Mouse (Mus musculus) monocyte, adult 2 months (primary cell): ENCODE data around the gene Ubtd2.

Experiments used
- DNase-seq, 2 experiments: peaks; one replicate each; pipeline ENCODE4 v3.0.0; 2022; ENCODE audit warnings: low spot score in 2 of 2, low read depth in 1 of 2

Gene Ubtd2

GRCm38 (mm10) chr11:32516916-32517712 lies 61.9 kb downstream of the Ubtd2 start:
- DNase-seq, result no peak

- no peak for DNase-seq
These were observed 63.6 kb downstream of the Ubtd2 start for GRCm38 (mm10) chr11:32518770-32519169.

DNA sequence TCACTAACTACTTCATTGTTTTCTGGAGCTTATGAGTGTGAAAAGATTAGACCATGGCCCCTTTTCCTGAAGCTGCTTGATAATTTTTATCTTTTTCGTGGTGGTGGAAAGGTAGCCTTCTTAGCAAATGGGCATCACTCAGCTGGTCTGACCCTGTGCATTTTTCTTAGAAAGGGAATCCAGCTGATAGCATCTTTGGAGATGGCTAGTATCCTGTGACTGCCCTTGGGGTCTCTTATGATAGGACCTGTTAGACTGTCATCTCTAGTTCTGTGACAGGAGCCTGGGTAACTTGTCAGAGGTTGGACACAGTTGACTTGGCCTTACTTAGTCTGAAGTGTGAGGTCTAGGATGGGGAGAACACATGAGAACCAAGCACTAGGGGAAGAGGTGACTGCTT lies 64.2 kb downstream of the Ubtd2 start:
- no peak for DNase-seq

DNA sequence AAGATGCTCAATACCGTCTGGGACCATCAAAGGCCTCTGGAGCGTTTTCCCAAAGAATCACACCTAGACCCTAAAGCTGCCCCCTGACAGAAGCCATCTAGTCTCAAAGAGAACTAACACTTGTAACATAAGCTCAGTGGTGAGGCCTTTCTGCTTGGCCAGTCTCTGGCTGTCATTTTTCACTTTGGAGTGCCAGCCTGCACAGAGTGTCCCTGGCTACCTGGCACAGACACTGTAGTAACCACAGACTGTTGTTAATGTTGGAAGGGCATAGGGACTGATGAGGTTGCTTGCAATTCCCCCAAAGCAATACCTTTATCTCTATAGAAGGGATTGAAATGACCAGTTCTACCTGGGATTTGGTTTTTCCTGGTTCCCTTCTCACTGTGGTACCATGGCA lies 66.1 kb downstream of the Ubtd2 start:
- DNase-seq, result no peak

DNA sequence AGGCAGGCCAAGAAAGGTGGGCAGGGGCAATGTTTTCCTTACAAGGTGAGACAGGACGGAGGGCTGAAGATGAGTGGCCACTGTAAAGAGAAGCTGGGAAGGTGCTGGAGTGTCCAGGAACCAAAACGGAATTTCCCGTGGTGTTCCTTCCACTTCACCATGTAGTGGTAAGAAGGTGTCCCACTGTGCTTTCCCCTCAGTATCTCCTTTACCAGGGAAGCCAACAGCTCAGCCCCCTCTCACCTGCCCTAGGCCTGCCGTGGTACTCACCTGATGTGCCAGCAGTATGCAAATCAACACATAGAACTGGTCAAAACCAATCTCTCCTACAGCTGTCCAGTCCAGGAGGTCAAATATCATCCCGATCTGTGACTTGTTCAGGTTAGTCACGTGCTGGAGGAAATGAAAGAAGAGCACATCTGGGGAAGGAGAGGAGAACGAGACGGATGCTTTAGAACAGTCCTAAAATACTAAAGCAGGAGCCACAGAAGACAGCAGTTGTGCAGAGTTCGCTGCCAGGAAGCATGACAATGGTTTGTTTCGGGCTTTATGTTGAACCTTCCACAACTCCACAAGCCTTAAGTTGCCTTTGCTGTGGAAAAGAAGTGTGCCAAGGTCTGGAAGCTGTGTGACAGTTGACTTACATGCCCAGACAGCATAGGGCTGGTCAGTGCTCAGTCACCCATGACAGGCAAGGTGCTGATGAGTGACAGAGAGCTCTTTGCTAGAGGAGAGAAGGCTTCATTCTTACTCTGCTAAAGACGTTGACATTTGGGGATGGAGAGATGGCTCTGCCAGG lies 69.2 kb downstream of the Ubtd2 start:
- DNase-seq, result no peak

DNA sequence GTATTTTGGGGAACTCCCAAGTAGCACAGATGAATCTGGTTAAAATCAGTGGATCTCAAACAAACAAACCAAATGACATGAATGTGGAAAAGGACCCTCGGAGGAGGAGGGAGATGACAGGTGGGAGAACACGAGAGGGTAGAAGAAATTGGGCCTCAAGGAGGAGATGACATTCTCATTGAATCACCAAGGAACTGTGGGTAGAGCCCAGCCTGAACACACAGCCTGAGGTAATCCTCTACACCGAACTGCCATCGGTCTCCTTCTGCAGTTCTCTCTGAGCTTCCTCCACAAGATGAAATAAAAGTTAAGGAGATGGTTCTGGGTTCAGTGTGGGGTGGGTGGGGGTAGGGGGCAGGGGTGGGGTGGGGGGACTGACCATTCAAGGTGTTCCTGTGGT lies 71.8 kb downstream of the Ubtd2 start:
- DNase-seq, result no peak

DNA sequence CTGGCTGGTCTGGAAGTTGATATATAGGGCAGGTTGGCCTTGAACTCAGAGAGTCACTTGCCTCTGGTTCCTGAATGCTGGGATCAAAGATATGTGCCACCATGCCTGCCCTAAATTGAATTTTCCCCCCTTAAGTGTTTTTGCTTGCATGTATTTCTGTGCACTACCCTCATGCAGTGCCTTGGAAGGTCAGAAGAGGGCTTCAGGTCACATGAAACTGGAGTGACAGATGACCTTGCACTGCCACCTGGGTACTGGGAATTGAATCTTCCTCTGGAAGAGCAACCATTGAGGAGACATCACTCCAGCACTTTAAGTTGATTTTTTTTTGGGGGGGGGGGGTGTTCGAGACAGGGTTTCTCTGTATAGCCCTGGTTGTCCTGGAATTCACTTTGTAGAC lies 75.0 kb downstream of the Ubtd2 start:
- DNase-seq, result no peak

GRCm38 (mm10) chr11:32531871-32532764 lies 76.9 kb downstream of the Ubtd2 start, which contains the start of gene Efcab9:
Efcab9 (minus strand) TSS chr11:32532081.
- no peak for DNase-seq

DNA sequence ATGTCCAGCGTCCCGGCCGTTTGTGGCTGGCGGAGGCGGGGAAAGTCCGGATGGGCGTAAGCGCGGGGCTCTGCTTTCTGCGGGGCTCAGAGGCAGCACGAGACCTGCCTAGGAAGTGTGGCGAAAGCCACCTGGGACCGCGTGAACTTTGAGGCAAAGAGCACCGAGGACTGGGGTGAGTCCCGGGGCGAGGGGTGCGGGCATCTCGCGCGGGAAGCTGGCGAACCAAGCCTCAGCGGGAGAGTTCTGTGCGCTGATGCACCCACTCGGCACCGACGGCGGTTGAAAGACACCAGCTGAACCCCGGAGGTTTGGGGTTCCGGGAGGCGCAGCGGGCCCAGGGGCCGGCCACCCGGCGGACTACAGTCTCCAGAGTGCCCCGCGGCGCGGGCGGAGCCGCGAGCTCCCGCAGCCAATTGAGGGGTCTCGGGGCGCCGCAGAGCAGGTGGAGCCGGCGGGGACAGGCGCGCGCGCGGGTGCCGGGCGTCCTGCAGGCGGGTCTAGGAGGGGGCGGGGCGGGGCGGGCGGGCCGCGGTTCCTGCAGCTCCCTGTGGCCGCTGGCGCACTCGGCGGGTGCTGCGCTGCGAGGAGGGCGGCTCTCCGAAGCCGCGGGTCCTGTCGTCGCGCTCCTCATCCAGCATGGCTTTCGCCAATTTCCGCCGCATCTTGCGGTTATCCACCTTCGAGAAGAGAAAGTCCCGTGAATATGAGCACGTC lies 77.8 kb downstream of the Ubtd2 start, which contains the start of gene Stk10:
TSS of gene Stk10 (plus strand) at position 541 of the 717 bp plus-strand sequence.
- DNase-seq, result peak; percentile 52 to 80

DNA sequence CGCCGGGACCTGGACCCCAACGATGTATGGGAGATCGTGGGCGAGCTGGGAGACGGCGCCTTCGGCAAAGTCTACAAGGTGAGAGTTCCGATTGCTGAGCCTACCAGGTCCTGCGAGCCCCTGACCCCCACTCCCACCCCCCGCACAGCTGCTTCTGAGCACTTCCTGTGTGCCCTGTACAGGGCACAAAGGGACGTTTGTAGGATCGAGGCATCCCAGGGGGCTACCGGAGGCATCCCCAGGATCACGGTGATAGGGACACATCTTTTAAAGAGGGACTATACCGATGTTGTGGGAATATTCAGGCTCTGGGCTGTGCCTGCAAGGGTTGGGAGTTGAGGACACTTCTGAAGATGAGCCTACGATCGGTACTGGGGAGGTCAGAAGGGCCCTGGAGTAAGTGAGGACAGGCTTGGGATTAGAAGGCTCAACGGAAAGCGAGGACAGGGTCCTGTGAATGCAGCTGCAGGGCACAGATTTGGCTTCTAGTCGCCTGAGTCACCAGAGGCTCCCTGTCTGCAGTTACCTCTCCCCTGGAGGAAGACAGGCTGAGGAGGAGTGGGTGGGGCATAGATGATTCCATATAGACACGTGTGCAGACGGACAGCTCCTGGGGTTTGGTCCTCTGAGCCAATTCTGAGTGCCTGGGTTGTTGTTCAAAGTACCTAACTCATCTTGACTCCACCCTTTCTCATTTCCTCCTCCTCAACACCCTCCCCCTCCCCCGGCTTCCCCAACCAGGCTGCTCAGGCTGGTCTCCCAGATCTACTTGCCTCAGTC lies 78.5 kb downstream of the Ubtd2 start:
- peak; percentile 66 to 75 for DNase-seq

GRCm38 (mm10) chr11:32534453-32535075 lies 79.4 kb downstream of the Ubtd2 start:
- no peak for DNase-seq

DNA sequence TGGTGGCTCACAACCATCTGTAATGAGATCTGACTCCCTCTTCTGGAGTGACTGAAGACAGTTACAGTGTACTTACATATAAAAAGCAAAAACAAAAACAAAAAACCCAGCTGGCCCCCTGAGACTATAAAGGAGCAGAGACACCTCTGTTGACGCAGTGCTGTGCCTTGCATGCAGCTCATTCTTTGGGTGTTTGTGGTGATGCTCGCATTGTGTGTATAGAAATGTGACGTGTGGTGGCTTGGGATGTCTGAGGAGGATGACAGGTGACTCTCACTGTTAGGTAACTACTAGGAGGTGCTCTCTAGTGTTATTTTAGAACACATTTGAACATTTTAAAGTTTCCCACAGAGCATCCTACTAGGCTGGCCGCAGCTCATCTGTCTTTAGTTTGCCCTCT lies 80.5 kb downstream of the Ubtd2 start:
- DNase-seq, result no peak

- no peak for DNase-seq
These were observed 81.8 kb downstream of the Ubtd2 start for GRCm38 (mm10) chr11:32536954-32537353.

DNA sequence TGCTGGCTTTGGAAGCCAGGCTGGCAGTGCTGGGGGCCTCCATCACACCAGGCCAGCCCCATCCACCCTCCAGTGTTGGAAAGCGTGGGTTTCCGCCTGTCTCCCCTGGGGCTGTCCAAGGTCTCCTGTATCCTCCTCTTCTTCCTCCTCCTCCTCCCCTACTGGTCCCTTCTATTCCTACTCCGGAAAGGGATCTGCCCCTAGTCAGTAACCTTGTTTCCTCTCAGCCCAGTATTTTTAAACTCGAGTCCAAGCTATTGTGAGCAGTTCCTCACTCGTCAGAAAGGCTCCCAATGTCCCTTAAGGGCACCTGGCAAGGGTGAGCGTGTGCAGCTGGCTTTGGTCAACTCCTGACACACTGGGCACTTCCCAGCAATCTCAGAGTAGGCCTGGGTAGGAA lies 83.3 kb downstream of the Ubtd2 start:
- DNase-seq, result no peak

DNA sequence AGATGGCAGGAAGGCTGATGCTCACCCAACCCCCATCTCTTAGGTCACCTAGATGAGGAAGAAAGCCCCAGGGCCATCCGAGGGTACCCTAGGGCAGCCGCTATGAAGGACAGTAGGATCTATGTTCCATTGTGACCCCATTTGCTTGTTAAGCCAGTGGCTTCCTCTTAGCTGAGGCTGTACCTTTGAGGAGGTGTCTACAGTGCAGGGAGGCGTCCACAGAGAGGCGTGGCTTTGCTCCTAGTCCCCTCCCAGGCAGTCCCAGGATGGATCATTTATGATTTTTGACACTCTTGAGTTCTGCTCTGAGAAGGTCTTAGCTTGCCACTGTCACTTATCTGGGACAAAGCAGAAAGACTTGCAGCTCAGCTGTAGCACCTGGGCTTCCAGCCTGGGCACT lies 83.7 kb downstream of the Ubtd2 start:
- no peak for DNase-seq

DNA sequence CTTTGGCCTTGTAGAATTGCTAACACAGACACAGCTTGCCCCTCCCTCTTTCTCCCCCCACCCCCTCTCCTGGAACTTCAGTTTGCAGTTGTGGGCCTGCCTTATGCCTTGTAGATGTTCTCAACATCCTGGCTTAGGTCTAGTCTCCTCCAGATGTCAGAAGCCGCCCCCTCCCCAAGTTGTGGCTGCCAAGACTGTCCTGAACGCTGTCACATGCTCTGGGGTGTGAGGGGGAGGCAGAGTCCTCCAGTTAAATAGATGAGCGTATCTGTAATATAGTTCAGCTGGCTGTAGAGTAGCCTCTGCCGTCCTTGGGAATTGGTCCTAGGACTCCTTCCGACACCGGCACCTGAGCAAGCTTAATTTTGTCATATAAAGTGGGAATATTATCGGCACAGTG lies 84.5 kb downstream of the Ubtd2 start:
- no peak for DNase-seq

DNA sequence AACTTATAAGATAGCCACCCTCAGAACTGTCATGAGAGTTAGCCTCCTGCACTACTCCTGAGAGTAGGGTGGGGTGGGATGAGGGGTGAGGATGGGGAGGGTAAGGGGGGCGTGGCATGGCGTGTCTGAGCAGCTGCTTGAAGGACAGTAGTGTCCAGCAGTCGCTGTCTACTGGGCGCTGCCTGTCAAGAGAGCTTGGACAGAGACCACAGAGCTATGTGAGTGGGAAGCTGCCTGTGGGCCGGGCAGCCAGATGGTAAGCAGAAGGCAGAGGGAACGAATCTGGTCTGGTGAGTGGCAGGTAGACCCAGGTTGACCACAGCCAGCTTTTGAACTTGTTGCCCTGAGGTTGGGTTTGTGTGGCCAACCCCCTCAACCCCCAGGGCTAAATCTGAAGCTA lies 85.3 kb downstream of the Ubtd2 start:
- DNase-seq, result no peak

DNA sequence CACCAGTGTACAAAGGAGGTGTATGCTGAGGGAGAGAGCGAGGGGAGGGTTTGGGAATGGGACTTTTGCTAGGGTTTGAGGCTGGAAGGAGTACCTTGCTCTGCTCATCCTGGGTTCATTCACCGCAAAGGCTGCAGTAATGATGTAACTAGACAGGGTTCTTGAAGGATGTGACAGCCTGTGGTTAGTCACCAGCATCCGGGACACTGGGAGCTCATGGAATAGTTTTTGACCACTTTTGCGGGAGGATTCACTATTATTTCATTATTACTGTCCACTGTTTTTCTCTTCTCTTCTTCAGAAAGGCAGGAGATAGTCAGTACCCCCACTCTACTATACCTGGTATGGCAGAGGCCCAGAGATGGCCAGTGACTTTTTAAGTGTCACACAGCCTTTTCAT lies 87.0 kb downstream of the Ubtd2 start:
- DNase-seq, result no peak

- peak; percentile 74 to 77 for DNase-seq
These were observed 87.7 kb downstream of the Ubtd2 start for GRCm38 (mm10) chr11:32542687-32543411.
